Mouse (Mus musculus) liver, postnatal 0 days (tissue): ENCODE measurements at regions not wholly inside any gene's neighbourhood (a gene's known extent, or its start where the extent isn't known, plus 50 kb on each side); places are given as distances from the start of the nearest gene placed in this dataset.

Experiments
- CTCF ChIP-seq: sonication (generic); IDR thresholded peaks from 2 replicates; pipeline ENCODE4 v1.5.1; 2016; ENCODE audit warnings: antibody characterized with exemption, low read depth
- EP300 ChIP-seq: IDR thresholded peaks from 2 replicates; pipeline ENCODE4 v1.6.1; 2016; ENCODE audit warnings: antibody characterized with exemption, low read depth, mild to moderate bottlenecking

GRCm38 (mm10) chr14:105697398-105697797 lies 199.2 kb downstream of the Spry2 start:
- no peak for TF ChIP-seq CTCF
- no peak for TF ChIP-seq EP300
